Mouse (Mus musculus) neural tube, embryonic 14.5 days (tissue): ENCODE data around the gene Olfr1106. TPM values are rescaled to one million over a fixed set of nuclear protein-coding genes. Genes with fewer than 3 reads are reported as not detected.

Source experiments
- ATAC-seq: fragments of 200-750 bp; cut with Nextera tagmentation; 2 replicates; pipeline ENCODE4 v1.8.0; 2017; ENCODE audit warnings: low read depth, mild to moderate bottlenecking, moderate TSS enrichment, moderate library complexity
- H3K27ac ChIP-seq: fragments of 300-500 bp; sonication (generic); 2 replicates; pipeline ENCODE4 v1.5.1; 2014; ENCODE audit warnings: low read depth, mild to moderate bottlenecking, control low read depth, low read length, moderate library complexity, mixed read lengths
- H3K27me3 ChIP-seq: fragments of 300-500 bp; sonication (generic); 2 replicates; pipeline ENCODE4 v1.6.1; 2014; ENCODE audit warnings: low read length; ENCODE audit not compliant: control insufficient read depth, insufficient read depth
- H3K36me3 ChIP-seq: fragments of 300-500 bp; sonication (generic); 2 replicates; pipeline ENCODE4 v1.6.1; 2014; ENCODE audit warnings: low read length, mixed read lengths; ENCODE audit not compliant: control insufficient read depth, insufficient read depth
- H3K4me1 ChIP-seq: fragments of 300-500 bp; sonication (generic); 2 replicates; pipeline ENCODE4 v1.6.1; 2014; ENCODE audit warnings: low read length; ENCODE audit not compliant: control insufficient read depth, insufficient read depth
- H3K4me2 ChIP-seq: fragments of 300-500 bp; sonication (generic); 2 replicates; pipeline ENCODE4 v1.6.1; 2014; ENCODE audit warnings: mild to moderate bottlenecking, low read depth, low read length, control low read depth
- H3K4me3 ChIP-seq: fragments of 300-500 bp; sonication (generic); 2 replicates; pipeline ENCODE4 v1.5.1; 2014; ENCODE audit warnings: low read depth, low read length, control low read depth, mixed read lengths
- H3K9ac ChIP-seq: fragments of 300-500 bp; sonication (generic); replicated peaks from 2 replicates; pipeline ENCODE4 v1.6.1; 2014; ENCODE audit warnings: low read depth, mild to moderate bottlenecking, control low read depth, low read length, mixed read lengths
- H3K9me3 ChIP-seq: fragments of 300-500 bp; sonication (generic); 2 replicates; pipeline ENCODE4 v1.6.1; 2016; ENCODE audit warnings: low read length; ENCODE audit not compliant: control insufficient read depth
- WGBS: fragments of 180-500 bp; shearing (Covaris S2); extraction: QIAGEN DNeasy Blood & Tissue Kit; methylation state at CpG from one replicate; pipeline ENCODE4 v1.1.7; 2014; 5-methylcytosine and 5-hydroxymethylcytosine counted together
- polyA plus RNA-seq: library from polyadenylated mRNA; unstranded; fragments of >200 nt; fragmentation: Nextera tagmentation; extraction: Ambion mirVana; gene quantifications from 2 replicates; pipeline ENCODE4 v1.2.1, GENCODE M21; 2014

The Olfr1106 gene
- polyA plus RNA-seq: not detected in 2 replicates

GRCm38 (mm10) chr2:87052173-87052572 is at the start of gene Olfr1106:
Olfr1106 (minus strand) TSS chr2:87052273.
- ATAC-seq: no peak
- Histone ChIP-seq H3K36me3 (no peaks in the 10 kb centered on the region), H3K4me2 (no peak within 1 kb of the TSS), H3K9me3 (no peaks in the 10 kb centered on the region), H3K4me1 (no peaks in the 10 kb centered on the region), H3K9ac (no peak within 1 kb of the TSS), H3K4me3 (no peak within 1 kb of the TSS), H3K27ac (no peak within 1 kb of the TSS), H3K27me3 (no peaks in the 10 kb centered on the region)
- WGBS: 76% methylated on average over 1 of the region's 1 CpGs

GRCm38 (mm10) chr2:87095908-87096307 is 43.8 kb upstream of the Olfr1106 start, which contains the start of gene Olfr1109:
Olfr1109 (minus strand) TSS chr2:87096008.
- 76% methylated on average over 1 of the region's 1 CpGs for WGBS
- Histone ChIP-seq H3K36me3 (no peaks in the 10 kb centered on the region), H3K9ac (no peak within 1 kb of the TSS), H3K4me3 (no peak within 1 kb of the TSS), H3K4me2 (no peak within 1 kb of the TSS), H3K4me1 (no peaks in the 10 kb centered on the region), H3K27ac (no peak within 1 kb of the TSS), H3K9me3 (no peaks in the 10 kb centered on the region), H3K27me3 (no peaks in the 10 kb centered on the region)
- no peak for ATAC-seq

GRCm38 (mm10) chr2:87075717-87076116 is 23.6 kb upstream of the Olfr1106 start, which contains the start of gene Olfr1107:
Olfr1107 (minus strand) TSS chr2:87075817.
- no peak within 1 kb of the TSS for H3K4me3 ChIP-seq
- no peaks in the 10 kb centered on the region for H3K4me1 ChIP-seq
- no peaks in the 10 kb centered on the region for H3K9me3 ChIP-seq
- no peaks in the 10 kb centered on the region for H3K27me3 ChIP-seq
- H3K36me3 ChIP-seq: no peaks in the 10 kb centered on the region
- no peak within 1 kb of the TSS for H3K4me2 ChIP-seq
- H3K9ac ChIP-seq: no peak within 1 kb of the TSS
- no peak for ATAC-seq
- H3K27ac ChIP-seq: no peak within 1 kb of the TSS
- WGBS: 90% methylated on average over 1 of the region's 1 CpGs

- no peak within 1 kb of the TSS for H3K4me2 ChIP-seq
- H3K4me1 ChIP-seq: no peaks in the 10 kb centered on the region
- no peaks in the 10 kb centered on the region for H3K9me3 ChIP-seq
- H3K27me3 ChIP-seq: no peaks in the 10 kb centered on the region
- H3K27ac ChIP-seq: no peak within 1 kb of the TSS
- no peaks in the 10 kb centered on the region for H3K36me3 ChIP-seq
- H3K4me3 ChIP-seq: no peak within 1 kb of the TSS
- H3K9ac ChIP-seq: no peak within 1 kb of the TSS
- ATAC-seq: no peak
Measured at GRCm38 (mm10) chr2:87036431-87036830, 15.6 kb downstream of the Olfr1106 start, which contains the start of gene Olfr1105. Olfr1105 (minus strand) TSS chr2:87036531.

- Histone ChIP-seq H3K27ac (no peak within 1 kb of the TSS), H3K4me2 (no peak within 1 kb of the TSS), H3K36me3 (no peaks in the 10 kb centered on the region), H3K4me1 (no peaks in the 10 kb centered on the region), H3K9me3 (no peaks in the 10 kb centered on the region), H3K9ac (no peak within 1 kb of the TSS), H3K4me3 (no peak within 1 kb of the TSS), H3K27me3 (no peaks in the 10 kb centered on the region)
- ATAC-seq: no peak
- WGBS: 85% methylated on average over 1 of the region's 1 CpGs
Measured at GRCm38 (mm10) chr2:87026980-87027379, 25.1 kb downstream of the Olfr1106 start, which contains the start of gene Olfr1104. Olfr1104 (minus strand) TSS chr2:87027080.

GRCm38 (mm10) chr2:86998098-86998497 is 54.0 kb downstream of the Olfr1106 start, which contains the start of gene Olfr1102:
Olfr1102 (plus strand) TSS chr2:86998398.
- Histone ChIP-seq H3K36me3 (no peaks in the 10 kb centered on the region), H3K9ac (no peak within 1 kb of the TSS), H3K9me3 (no peaks in the 10 kb centered on the region), H3K4me1 (no peaks in the 10 kb centered on the region), H3K27me3 (no peaks in the 10 kb centered on the region), H3K4me2 (no peak within 1 kb of the TSS), H3K4me3 (no peak within 1 kb of the TSS), H3K27ac (no peak within 1 kb of the TSS)
- no peak for ATAC-seq

Other genes with a start within 250 kb of the Olfr1106 start
- gene Olfr141, start 242.3 kb downstream of the Olfr1106 start, polyA plus RNA-seq: not detected in 2 replicates
- gene Olfr1094, start 227.6 kb downstream of the Olfr1106 start, polyA plus RNA-seq: not detected in 2 replicates
- gene Olfr1095, start 200.6 kb downstream of the Olfr1106 start, polyA plus RNA-seq: not detected in 2 replicates
- not detected in 2 replicates for gene Gm13723, start 177.5 kb downstream of the Olfr1106 start, polyA plus RNA-seq
- gene Olfr1097, start 160.1 kb downstream of the Olfr1106 start, polyA plus RNA-seq: not detected in 2 replicates
- gene Olfr1098, start 127.7 kb downstream of the Olfr1106 start, polyA plus RNA-seq: not detected in 2 replicates
- not detected in 2 replicates for gene Olfr1099, start 91.6 kb downstream of the Olfr1106 start, polyA plus RNA-seq
- not detected in 2 replicates for gene Olfr1100, start 72.3 kb downstream of the Olfr1106 start, polyA plus RNA-seq
- not detected in 2 replicates for gene Olfr1101, start 61.1 kb downstream of the Olfr1106 start, polyA plus RNA-seq
- gene Olfr1102, start 53.9 kb downstream of the Olfr1106 start, polyA plus RNA-seq: not detected in 2 replicates
- not detected in 2 replicates for gene Olfr1104, start 25.2 kb downstream of the Olfr1106 start, polyA plus RNA-seq
- not detected in 2 replicates for gene Olfr1105, start 15.7 kb downstream of the Olfr1106 start, polyA plus RNA-seq
- not detected in 2 replicates for gene Olfr1107, start 23.5 kb upstream of the Olfr1106 start, polyA plus RNA-seq
- gene Olfr1109, start 43.7 kb upstream of the Olfr1106 start, polyA plus RNA-seq: not detected in 2 replicates
- not detected in 2 replicates for gene Olfr259, start 62.3 kb upstream of the Olfr1106 start, polyA plus RNA-seq
- gene Olfr1110, start 88.0 kb upstream of the Olfr1106 start, polyA plus RNA-seq: not detected in 2 replicates
- gene Olfr1111, start 100.4 kb upstream of the Olfr1106 start, polyA plus RNA-seq: not detected in 2 replicates
- gene Olfr1112, start 135.5 kb upstream of the Olfr1106 start, polyA plus RNA-seq: not detected in 2 replicates
- not detected in 2 replicates for gene Olfr1113, start 156.7 kb upstream of the Olfr1106 start, polyA plus RNA-seq
- gene Olfr1115, start 195.7 kb upstream of the Olfr1106 start, polyA plus RNA-seq: not detected in 2 replicates
- not detected in 2 replicates for gene Olfr1116, start 215.3 kb upstream of the Olfr1106 start, polyA plus RNA-seq